Mouse (Mus musculus) embryo, embryonic 9.5 days (tissue): ENCODE measurements around the gene Ccnc.

ENCODE experiments used
- DNase-seq: peaks from one replicate; pipeline ENCODE4 v3.0.0-alpha.2; 2017; ENCODE audit errors: extremely low spot score

The Ccnc gene

GRCm38 (mm10) chr4:21727615-21728165, at the start of gene Ccnc:
TSS of gene Ccnc (plus strand) at chr4:21727701.
- DNase-seq: peak; percentile 94

- DNase-seq: peak; percentile 55
Observed at GRCm38 (mm10) chr4:21678101-21678974, 49.2 kb upstream of the Ccnc start.

- DNase-seq: peak; percentile 83
Observed at GRCm38 (mm10) chr4:21678975-21679623, 48.4 kb upstream of the Ccnc start.

- DNase-seq: peak; percentile 24
Observed at GRCm38 (mm10) chr4:21679624-21680480, 47.6 kb upstream of the Ccnc start.

GRCm38 (mm10) chr4:21680971-21681370, 46.5 kb upstream of the Ccnc start:
- peak; percentile 24 for DNase-seq

GRCm38 (mm10) chr4:21682421-21683150, 44.9 kb upstream of the Ccnc start:
- DNase-seq: peak; percentile 25

GRCm38 (mm10) chr4:21684341-21684970, 43.0 kb upstream of the Ccnc start:
- DNase-seq: no peak

- DNase-seq: peak; percentile 59
Observed at GRCm38 (mm10) chr4:21685595-21686091, 41.9 kb upstream of the Ccnc start, which contains the start of gene Prdm13. TSS of gene Prdm13 (minus strand) at chr4:21685963.

GRCm38 (mm10) chr4:21686416-21686815, 41.1 kb upstream of the Ccnc start:
- no peak for DNase-seq

- DNase-seq: peak; percentile 51
Observed at GRCm38 (mm10) chr4:21686934-21687333, 40.6 kb upstream of the Ccnc start.

- DNase-seq: peak; percentile 61
Observed at GRCm38 (mm10) chr4:21687783-21688702, 39.5 kb upstream of the Ccnc start.

GRCm38 (mm10) chr4:21688703-21689200, 38.7 kb upstream of the Ccnc start:
- DNase-seq: peak; percentile 74

GRCm38 (mm10) chr4:21689492-21689941, 38.0 kb upstream of the Ccnc start:
- peak; percentile 45 for DNase-seq

- peak; percentile 24 for DNase-seq
Observed at GRCm38 (mm10) chr4:21690221-21690620, 37.3 kb upstream of the Ccnc start.

- DNase-seq: peak; percentile 49
Observed at GRCm38 (mm10) chr4:21695638-21696254, 31.8 kb upstream of the Ccnc start.

GRCm38 (mm10) chr4:21705046-21705445, 22.5 kb upstream of the Ccnc start:
- DNase-seq: no peak

- peak; percentile 87 for DNase-seq
Observed at GRCm38 (mm10) chr4:21712147-21712546, 15.4 kb upstream of the Ccnc start.

GRCm38 (mm10) chr4:21722752-21723334, 4.7 kb upstream of the Ccnc start:
- DNase-seq: no peak
